Mouse (Mus musculus): ENCODE results near the gene Ddx54. TPM values are rescaled to one million over a fixed set of nuclear protein-coding genes. Genes with fewer than 3 reads are reported as not detected.
A peak's percentile ranks its signal among the peaks of the same experiment; 100 is the strongest.

Ddx54 gene
- polyA plus RNA-seq, 1 experiment from 2014 or later: 29.8 TPM

GRCm38 (mm10) chr5:120605241-120605661 is 7.3 kb upstream of the Ddx54 start:
- Histone ChIP-seq H3K36me3 (replicated peaks; ENCODE audit: control insufficient read depth, insufficient read depth) (0 out of 2 replicates have a peak, but pooled peaks cover 6% of the 10 kb centered on the region), H3K4me2 (replicated peaks) (peak overlapping the region; percentile 54), H3K4me1 (replicated peaks; ENCODE audit: control insufficient read depth, insufficient read depth, low read length) (peaks cover 5% of the 10 kb centered on the region; the same call in 1 of the 2 replicates), H3K27ac (peak overlapping the region; percentile 60), H3K27me3 (ENCODE audit: control insufficient read depth, insufficient read depth, low read length) (no peaks in the 10 kb centered on the region), H3K4me3 (replicated peaks; ENCODE audit: low read length) (peak overlapping the region; percentile 21), H3K9ac (peak overlapping the region; percentile 46), H3K9me3 (ENCODE audit: control insufficient read depth, low read length) (no peaks in the 10 kb centered on the region)
- ATAC-seq (ENCODE audit: low FRiP score): peak; percentile 49
- 2% methylated on average over 10 of the region's 10 CpGs for WGBS
- DNase-seq (ENCODE audit: low spot score): no peak

DNA sequence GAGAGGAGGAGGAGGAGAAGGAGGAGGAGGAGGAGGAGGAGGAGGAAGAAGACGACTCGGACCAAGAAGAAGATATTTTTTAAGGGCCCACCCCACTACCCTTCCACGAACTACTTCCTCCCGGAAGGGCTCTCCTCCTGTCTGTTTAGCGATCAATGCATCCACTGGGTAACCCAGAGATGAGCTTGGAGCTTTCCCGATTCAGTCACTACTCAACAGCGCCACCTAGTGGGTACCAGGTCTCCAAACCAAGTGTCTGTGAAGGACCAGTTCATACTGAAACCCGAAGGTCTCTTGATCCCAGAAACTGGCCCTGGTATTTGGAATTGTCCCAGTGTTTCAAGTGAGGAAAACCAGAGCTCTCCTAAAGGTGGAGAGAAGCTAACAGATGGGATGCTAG is 6.9 kb upstream of the Ddx54 start:
- peak overlapping the region; percentile 54 for H3K4me2 ChIP-seq (replicated peaks)
- H3K4me1 ChIP-seq (replicated peaks; ENCODE audit: control insufficient read depth, insufficient read depth, low read length): peaks cover 5% of the 10 kb centered on the region; the same call in 1 of the 2 replicates
- 0 out of 2 replicates have a peak, but pooled peaks cover 6% of the 10 kb centered on the region for H3K36me3 ChIP-seq (replicated peaks; ENCODE audit: control insufficient read depth, insufficient read depth)
- DNase-seq (ENCODE audit: low spot score) (peak; percentile 98), ATAC-seq (ENCODE audit: low FRiP score) (peak; percentile 75)
- WGBS: 2% methylated on average over 7 of the region's 8 CpGs
- no peaks in the 10 kb centered on the region for H3K27me3 ChIP-seq (ENCODE audit: control insufficient read depth, insufficient read depth, low read length)
- no peak overlapping the region for H3K9ac ChIP-seq
- H3K4me3 ChIP-seq (replicated peaks; ENCODE audit: low read length): peak overlapping the region; percentile 21
- H3K9me3 ChIP-seq (ENCODE audit: control insufficient read depth, low read length): no peaks in the 10 kb centered on the region
- peak overlapping the region; percentile 60; the same call in 1 of the 2 replicates for H3K27ac ChIP-seq

- ATAC-seq (ENCODE audit: low FRiP score): no peak
- peaks cover 15% of the 10 kb centered on the region for H3K4me1 ChIP-seq (replicated peaks; ENCODE audit: control insufficient read depth, insufficient read depth, low read length)
- H3K36me3 ChIP-seq (replicated peaks; ENCODE audit: control insufficient read depth, insufficient read depth): 0 out of 2 replicates have a peak, but pooled peaks cover 6% of the 10 kb centered on the region
- H3K27ac ChIP-seq: no peak overlapping the region
- DNase-seq (ENCODE audit: low spot score): no peak
- H3K9ac ChIP-seq: no peak overlapping the region
- H3K9me3 ChIP-seq (ENCODE audit: control insufficient read depth, low read length): no peaks in the 10 kb centered on the region
- H3K4me2 ChIP-seq (replicated peaks): no peak overlapping the region
- WGBS: 66% methylated on average over 25 of the region's 25 CpGs
- no peaks in the 10 kb centered on the region for H3K27me3 ChIP-seq (ENCODE audit: control insufficient read depth, insufficient read depth, low read length)
- H3K4me3 ChIP-seq (replicated peaks; ENCODE audit: low read length): no peak overlapping the region
These were observed 5.8 kb upstream of the Ddx54 start for GRCm38 (mm10) chr5:120606590-120607200.

DNA sequence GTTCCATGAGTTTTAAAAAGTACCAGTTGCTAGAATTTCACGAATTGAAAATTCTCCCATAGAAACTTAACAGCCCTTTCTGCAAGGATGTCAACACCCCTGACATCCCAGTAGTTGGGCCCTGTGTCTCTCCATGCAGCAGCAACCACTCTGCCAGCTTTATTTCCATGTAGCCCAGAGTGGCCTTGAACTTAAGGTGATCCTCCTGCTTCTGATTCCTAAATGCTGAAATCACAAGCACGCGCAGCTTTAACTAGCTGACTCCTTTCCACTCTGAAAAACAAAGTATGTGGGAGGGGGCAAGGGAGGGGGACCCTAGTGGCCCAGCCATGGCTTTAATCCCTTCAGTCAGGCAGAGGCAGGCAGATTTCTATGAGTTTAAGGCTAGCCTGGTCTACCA is 5.2 kb upstream of the Ddx54 start:
- Histone ChIP-seq H3K9me3 (ENCODE audit: control insufficient read depth, low read length) (no peaks in the 10 kb centered on the region), H3K4me3 (replicated peaks; ENCODE audit: low read length) (no peak overlapping the region), H3K4me2 (replicated peaks) (no peak overlapping the region), H3K9ac (no peak overlapping the region), H3K36me3 (replicated peaks; ENCODE audit: control insufficient read depth, insufficient read depth) (0 out of 2 replicates have a peak, but pooled peaks cover 6% of the 10 kb centered on the region), H3K4me1 (replicated peaks; ENCODE audit: control insufficient read depth, insufficient read depth, low read length) (peaks cover 16% of the 10 kb centered on the region), H3K27ac (no peak overlapping the region), H3K27me3 (ENCODE audit: control insufficient read depth, insufficient read depth, low read length) (no peaks in the 10 kb centered on the region)
- ATAC-seq (ENCODE audit: low FRiP score) (no peak), DNase-seq (ENCODE audit: low spot score) (no peak)
- 81% methylated on average over 3 of the region's 3 CpGs for WGBS

DNA sequence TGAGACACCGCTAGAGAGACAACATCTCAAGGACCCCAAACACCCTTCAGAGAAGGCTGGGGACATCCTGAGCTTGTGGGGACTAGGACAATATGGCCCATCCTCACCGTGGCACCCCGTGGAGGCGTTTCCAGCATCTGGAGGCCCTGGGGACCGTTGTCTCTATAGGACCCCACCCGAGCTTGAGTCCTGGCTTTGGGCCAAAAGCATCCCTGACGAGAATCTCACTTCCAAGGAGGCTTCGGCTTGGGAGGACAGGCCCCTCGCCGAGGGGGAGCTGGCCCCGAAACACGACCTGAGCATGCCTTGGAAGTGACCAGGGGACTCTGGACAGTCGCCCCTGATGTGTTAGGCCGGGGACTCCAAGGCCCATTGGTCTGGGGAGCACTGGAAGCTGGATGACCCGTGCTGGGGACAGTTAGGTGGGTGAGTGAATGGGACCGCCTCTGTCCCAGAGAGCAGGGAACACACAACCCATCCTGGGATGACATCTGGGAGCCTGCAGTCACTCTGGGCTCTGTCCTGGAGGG is 3.2 kb upstream of the Ddx54 start:
- ATAC-seq (ENCODE audit: low FRiP score): no peak
- H3K4me2 ChIP-seq (replicated peaks): no peak overlapping the region
- DNase-seq (ENCODE audit: low spot score): no peak
- no peaks in the 10 kb centered on the region for H3K9me3 ChIP-seq (ENCODE audit: control insufficient read depth, low read length)
- 0 out of 2 replicates have a peak, but pooled peaks cover 6% of the 10 kb centered on the region for H3K36me3 ChIP-seq (replicated peaks; ENCODE audit: control insufficient read depth, insufficient read depth)
- peaks cover 22% of the 10 kb centered on the region for H3K4me1 ChIP-seq (replicated peaks; ENCODE audit: control insufficient read depth, insufficient read depth, low read length)
- H3K27me3 ChIP-seq (ENCODE audit: control insufficient read depth, insufficient read depth, low read length): no peaks in the 10 kb centered on the region
- H3K4me3 ChIP-seq (replicated peaks; ENCODE audit: low read length): no peak overlapping the region
- WGBS: 86% methylated on average over 16 of the region's 16 CpGs
- no peak overlapping the region for H3K9ac ChIP-seq
- no peak overlapping the region for H3K27ac ChIP-seq

GRCm38 (mm10) chr5:120610906-120611305 is 1.6 kb upstream of the Ddx54 start:
- no peak for DNase-seq (ENCODE audit: low spot score)
- ATAC-seq (ENCODE audit: low FRiP score): no peak
- 0 out of 2 replicates have a peak, but pooled peaks cover 6% of the 10 kb centered on the region for H3K36me3 ChIP-seq (replicated peaks; ENCODE audit: control insufficient read depth, insufficient read depth)
- no peaks in the 10 kb centered on the region for H3K9me3 ChIP-seq (ENCODE audit: control insufficient read depth, low read length)
- H3K9ac ChIP-seq: peak overlapping the region; percentile 56
- 95% methylated on average over 5 of the region's 5 CpGs for WGBS
- no peak overlapping the region for H3K4me3 ChIP-seq (replicated peaks; ENCODE audit: low read length)
- H3K27me3 ChIP-seq (ENCODE audit: control insufficient read depth, insufficient read depth, low read length): no peaks in the 10 kb centered on the region
- no peak overlapping the region for H3K27ac ChIP-seq
- peaks cover 17% of the 10 kb centered on the region for H3K4me1 ChIP-seq (replicated peaks; ENCODE audit: control insufficient read depth, insufficient read depth, low read length)
- peak overlapping the region; percentile 73 for H3K4me2 ChIP-seq (replicated peaks)

DNA sequence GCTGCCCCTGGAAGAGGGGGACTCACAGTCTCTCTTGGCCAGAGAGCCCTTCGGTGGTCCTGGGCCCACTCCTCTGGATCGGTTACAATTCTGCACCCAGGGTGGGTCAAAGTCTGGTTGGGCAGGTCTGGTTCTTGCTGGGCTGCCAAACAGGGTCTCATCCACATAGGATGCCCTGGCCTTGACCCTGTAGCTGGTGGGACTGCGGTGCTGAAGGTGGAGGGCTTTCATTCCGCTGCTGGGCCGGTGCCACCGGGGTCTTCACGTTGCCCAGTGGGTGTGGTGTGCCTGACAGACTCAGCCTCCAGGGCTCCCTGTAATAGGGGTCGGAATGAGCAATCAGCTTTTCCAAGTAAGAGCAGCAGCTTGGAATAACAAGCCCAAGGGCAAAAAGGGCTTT is 1.1 kb upstream of the Ddx54 start:
- H3K4me2 ChIP-seq (replicated peaks): peak overlapping the region; percentile 73
- ATAC-seq (ENCODE audit: low FRiP score) (no peak), DNase-seq (ENCODE audit: low spot score) (no peak)
- no peaks in the 10 kb centered on the region for H3K9me3 ChIP-seq (ENCODE audit: control insufficient read depth, low read length)
- H3K27ac ChIP-seq: no peak overlapping the region
- peak overlapping the region; percentile 50 for H3K4me3 ChIP-seq (replicated peaks; ENCODE audit: low read length)
- H3K27me3 ChIP-seq (ENCODE audit: control insufficient read depth, insufficient read depth, low read length): no peaks in the 10 kb centered on the region
- peaks cover 17% of the 10 kb centered on the region for H3K4me1 ChIP-seq (replicated peaks; ENCODE audit: control insufficient read depth, insufficient read depth, low read length)
- WGBS: 48% methylated on average over 8 of the region's 8 CpGs
- H3K36me3 ChIP-seq (replicated peaks; ENCODE audit: control insufficient read depth, insufficient read depth): 0 out of 2 replicates have a peak, but pooled peaks cover 11% of the 10 kb centered on the region
- H3K9ac ChIP-seq: peak overlapping the region; percentile 56

DNA sequence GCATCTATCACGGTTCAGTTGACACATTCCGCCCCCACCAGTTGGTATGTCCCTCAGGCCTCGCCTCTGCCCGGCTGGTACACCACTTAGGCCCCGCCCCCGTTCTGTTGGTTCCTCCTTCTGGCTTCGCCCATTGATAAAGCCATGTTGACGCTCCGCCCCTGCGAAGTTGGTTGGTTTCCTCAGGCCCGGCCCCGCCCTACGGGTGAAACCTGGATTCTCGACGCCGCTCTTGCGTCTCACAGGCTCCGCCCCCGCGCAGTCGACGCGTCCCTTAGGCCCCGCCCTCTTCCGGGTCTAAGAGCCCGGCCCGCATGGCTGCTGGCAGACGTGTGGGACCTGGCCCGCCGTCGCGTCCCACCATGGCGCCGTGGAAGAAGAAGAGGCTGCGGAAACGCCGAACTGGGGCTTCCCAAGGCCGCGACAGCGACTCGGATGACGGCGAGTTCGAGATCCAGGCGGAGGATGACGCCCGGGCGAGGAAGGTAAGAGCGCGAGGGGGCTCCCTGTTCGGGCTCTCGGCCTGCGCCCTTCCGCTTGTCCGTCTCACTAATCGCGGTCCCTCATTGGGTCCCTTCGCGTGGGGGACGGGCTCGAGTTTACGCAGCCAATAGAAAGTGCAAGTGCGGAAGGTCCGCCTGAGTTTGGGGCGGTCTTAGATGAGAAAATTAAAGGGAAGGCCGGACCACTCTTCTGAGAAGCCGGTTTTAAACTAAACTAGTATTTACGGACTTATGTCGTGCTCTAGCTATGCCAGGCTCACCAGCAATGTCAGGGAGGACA is 474 bp downstream of the Ddx54 start:
- H3K4me1 ChIP-seq (replicated peaks; ENCODE audit: control insufficient read depth, insufficient read depth, low read length): peaks cover 17% of the 10 kb centered on the region
- no peaks in the 10 kb centered on the region for H3K9me3 ChIP-seq (ENCODE audit: control insufficient read depth, low read length)
- peaks cover 23% of the 10 kb centered on the region for H3K36me3 ChIP-seq (replicated peaks; ENCODE audit: control insufficient read depth, insufficient read depth)
- under 1% methylated on average over 69 of the region's 69 CpGs for WGBS
- H3K27me3 ChIP-seq (ENCODE audit: control insufficient read depth, insufficient read depth, low read length): no peaks in the 10 kb centered on the region
- H3K9ac ChIP-seq: peak overlapping the region; percentile 56
- peak; percentile 93 for ATAC-seq (ENCODE audit: low FRiP score)
- H3K4me3 ChIP-seq (replicated peaks; ENCODE audit: low read length): peak overlapping the region; percentile 50
- H3K27ac ChIP-seq: peak overlapping the region; percentile 81
- peak overlapping the region; percentile 81 for H3K4me2 ChIP-seq (replicated peaks)
- peak; percentile 99 for DNase-seq (ENCODE audit: low spot score)

DNA sequence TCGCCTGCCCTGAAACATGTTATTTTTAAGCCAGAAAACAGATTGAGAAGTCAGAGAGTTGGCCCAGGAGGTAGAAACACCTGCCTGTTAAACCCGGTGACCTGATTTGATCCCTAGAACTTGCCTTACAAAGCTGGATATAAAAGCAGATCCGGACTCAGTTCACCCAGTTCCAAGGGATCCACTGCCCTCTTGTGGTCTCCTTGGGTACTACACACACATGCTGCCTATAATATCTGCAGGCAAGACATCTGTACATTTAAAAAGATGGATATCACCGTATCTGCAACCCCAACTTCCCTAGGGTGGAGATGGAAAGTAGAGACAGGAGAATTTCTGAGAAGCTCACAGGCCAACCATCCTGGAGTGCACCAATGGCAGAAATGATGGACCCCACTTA is 3.4 kb downstream of the Ddx54 start:
- Histone ChIP-seq H3K9me3 (ENCODE audit: control insufficient read depth, low read length) (no peaks in the 10 kb centered on the region), H3K4me1 (replicated peaks; ENCODE audit: control insufficient read depth, insufficient read depth, low read length) (peaks cover 16% of the 10 kb centered on the region), H3K4me2 (replicated peaks) (no peak overlapping the region), H3K27ac (no peak overlapping the region), H3K9ac (no peak overlapping the region), H3K27me3 (ENCODE audit: control insufficient read depth, insufficient read depth, low read length) (no peaks in the 10 kb centered on the region), H3K4me3 (replicated peaks; ENCODE audit: low read length) (no peak overlapping the region), H3K36me3 (replicated peaks; ENCODE audit: control insufficient read depth, insufficient read depth) (peaks cover 46% of the 10 kb centered on the region)
- 97% methylated on average over 4 of the region's 4 CpGs for WGBS
- peak; percentile 51 for DNase-seq (ENCODE audit: low spot score)
- ATAC-seq (ENCODE audit: low FRiP score): no peak
